Mouse (Mus musculus) stomach, embryonic 15.5 days (tissue): ENCODE measurements around the gene Celf6. TPM values are rescaled to one million over a fixed set of nuclear protein-coding genes. Genes with fewer than 3 reads are reported as not detected.

ENCODE experiments used
- ATAC-seq: fragments of 200-750 bp; cut with Nextera tagmentation; 2 replicates; pipeline ENCODE4 v1.8.0; 2017; ENCODE audit warnings: low read depth, moderate number of reproducible peaks, moderate TSS enrichment; ENCODE audit not compliant: insufficient read depth, low FRiP score
- H3K27ac ChIP-seq: fragments of 300-500 bp; sonication (generic); 2 replicates; pipeline ENCODE4 v1.5.1; 2015; ENCODE audit warnings: mild to moderate bottlenecking, inconsistent platforms
- H3K27me3 ChIP-seq: fragments of 300-500 bp; sonication (generic); replicated peaks from 2 replicates; pipeline ENCODE4 v1.6.1; 2015; ENCODE audit warnings: inconsistent platforms
- H3K36me3 ChIP-seq: fragments of 300-500 bp; sonication (generic); 2 replicates; pipeline ENCODE4 v1.6.1; 2015; ENCODE audit warnings: inconsistent platforms
- H3K4me1 ChIP-seq: fragments of 300-500 bp; sonication (generic); 2 replicates; pipeline ENCODE4 v1.6.1; 2015; ENCODE audit warnings: inconsistent platforms
- H3K4me2 ChIP-seq: fragments of 300-500 bp; sonication (generic); 2 replicates; pipeline ENCODE4 v1.6.1; 2015; ENCODE audit warnings: mild to moderate bottlenecking, inconsistent platforms
- H3K4me3 ChIP-seq: fragments of 300-500 bp; sonication (generic); replicated peaks from 2 replicates; pipeline ENCODE4 v1.5.1; 2015; ENCODE audit warnings: inconsistent platforms
- H3K9ac ChIP-seq: fragments of 300-500 bp; sonication (generic); 2 replicates; pipeline ENCODE4 v1.6.1; 2015; ENCODE audit warnings: inconsistent platforms
- H3K9me3 ChIP-seq: fragments of 300-500 bp; sonication (generic); 2 replicates; pipeline ENCODE4 v1.6.1; 2016; ENCODE audit warnings: inconsistent platforms
- WGBS: fragments of 180-500 bp; shearing (Covaris S2); methylation state at CpG from one replicate; pipeline ENCODE4 v1.1.7; 2015; 5-methylcytosine and 5-hydroxymethylcytosine counted together
- polyA plus RNA-seq: library from polyadenylated mRNA; unstranded; fragments of >200 nt; fragmentation: Nextera tagmentation; extraction: Ambion mirVana; gene quantifications from 2 replicates; pipeline ENCODE4 v1.2.1, GENCODE M21; 2015

Gene Celf6
- polyA plus RNA-seq, 1 experiment from 2014 or later: 4.5 TPM

GRCm38 (mm10) chr9:59550077-59550476 is 27.6 kb upstream of the Celf6 start:
- Histone ChIP-seq H3K9ac (no peak overlapping the region), H3K4me1 (no peaks in the 10 kb centered on the region), H3K36me3 (no peaks in the 10 kb centered on the region), H3K27ac (no peak overlapping the region), H3K4me3 (no peak overlapping the region), H3K27me3 (no peaks in the 10 kb centered on the region), H3K9me3 (no peaks in the 10 kb centered on the region), H3K4me2 (no peak overlapping the region)
- ATAC-seq: no peak
- 80% methylated on average over 4 of the region's 4 CpGs for WGBS

- H3K27me3 ChIP-seq: no peaks in the 10 kb centered on the region
- no peak overlapping the region for H3K27ac ChIP-seq
- H3K9me3 ChIP-seq: no peaks in the 10 kb centered on the region
- H3K4me3 ChIP-seq: no peak overlapping the region
- no peak overlapping the region for H3K4me2 ChIP-seq
- 68% methylated on average over 5 of the region's 5 CpGs for WGBS
- no peaks in the 10 kb centered on the region for H3K4me1 ChIP-seq
- H3K9ac ChIP-seq: no peak overlapping the region
- ATAC-seq: no peak
- no peaks in the 10 kb centered on the region for H3K36me3 ChIP-seq
These were observed 26.7 kb upstream of the Celf6 start for GRCm38 (mm10) chr9:59551017-59551416.

- 66% methylated on average over 3 of the region's 3 CpGs for whole genome bisulfite sequencing
- Histone ChIP-seq H3K4me3 (no peak overlapping the region), H3K9ac (no peak overlapping the region), H3K27me3 (no peaks in the 10 kb centered on the region), H3K27ac (no peak overlapping the region), H3K4me2 (no peak overlapping the region), H3K9me3 (no peaks in the 10 kb centered on the region), H3K36me3 (no peaks in the 10 kb centered on the region), H3K4me1 (no peaks in the 10 kb centered on the region)
- ATAC-seq: no peak
These were observed 26.1 kb upstream of the Celf6 start for GRCm38 (mm10) chr9:59551620-59552031.

- Histone ChIP-seq H3K27me3 (no peaks in the 10 kb centered on the region), H3K27ac (no peak overlapping the region), H3K4me2 (no peak overlapping the region), H3K9me3 (no peaks in the 10 kb centered on the region), H3K36me3 (0 out of 2 replicates have a peak, but pooled peaks cover 6% of the 10 kb centered on the region), H3K4me3 (no peak overlapping the region), H3K9ac (no peak overlapping the region), H3K4me1 (no peaks in the 10 kb centered on the region)
- no peak for ATAC-seq
- WGBS: 89% methylated on average over 5 of the region's 5 CpGs
These were observed 25.1 kb upstream of the Celf6 start for GRCm38 (mm10) chr9:59552610-59553009.

GRCm38 (mm10) chr9:59553719-59554118 is 24.0 kb upstream of the Celf6 start:
- Histone ChIP-seq H3K27me3 (no peaks in the 10 kb centered on the region), H3K4me2 (no peak overlapping the region), H3K4me1 (no peaks in the 10 kb centered on the region), H3K4me3 (no peak overlapping the region), H3K9me3 (no peaks in the 10 kb centered on the region), H3K36me3 (0 out of 2 replicates have a peak, but pooled peaks cover 6% of the 10 kb centered on the region), H3K9ac (no peak overlapping the region), H3K27ac (no peak overlapping the region)
- no peak for ATAC-seq
- WGBS: 75% methylated on average over 4 of the region's 4 CpGs

GRCm38 (mm10) chr9:59565600-59565999 is 12.1 kb upstream of the Celf6 start:
- Histone ChIP-seq H3K4me3 (no peak overlapping the region), H3K36me3 (peaks cover 16% of the 10 kb centered on the region; the same call in 1 of the 2 replicates), H3K4me1 (peaks cover 3% of the 10 kb centered on the region; the same call in 1 of the 2 replicates), H3K27ac (no peak overlapping the region), H3K4me2 (no peak overlapping the region), H3K27me3 (no peaks in the 10 kb centered on the region), H3K9ac (no peak overlapping the region), H3K9me3 (no peaks in the 10 kb centered on the region)
- ATAC-seq: no peak
- 25% methylated on average over 4 of the region's 4 CpGs for WGBS

- Histone ChIP-seq H3K9ac (no peak overlapping the region), H3K27me3 (no peaks in the 10 kb centered on the region), H3K4me2 (no peak overlapping the region), H3K36me3 (peaks cover 13% of the 10 kb centered on the region; the same call in 1 of the 2 replicates), H3K4me3 (no peak overlapping the region), H3K9me3 (no peaks in the 10 kb centered on the region), H3K4me1 (peaks cover 3% of the 10 kb centered on the region; the same call in 1 of the 2 replicates), H3K27ac (no peak overlapping the region)
- WGBS: 21% methylated on average over 6 of the region's 6 CpGs
- ATAC-seq: peak; percentile 31; the same call in 1 of the 2 replicates
These were observed 10.6 kb upstream of the Celf6 start for GRCm38 (mm10) chr9:59567111-59567510.

GRCm38 (mm10) chr9:59571852-59572251 is 5.9 kb upstream of the Celf6 start:
- H3K4me1 ChIP-seq: peaks cover 3% of the 10 kb centered on the region; the same call in 1 of the 2 replicates
- no peak overlapping the region for H3K9ac ChIP-seq
- no peaks in the 10 kb centered on the region for H3K27me3 ChIP-seq
- H3K36me3 ChIP-seq: no peaks in the 10 kb centered on the region
- H3K27ac ChIP-seq: no peak overlapping the region
- H3K4me3 ChIP-seq: no peak overlapping the region
- WGBS: 73% methylated on average over 2 of the region's 2 CpGs
- H3K9me3 ChIP-seq: no peaks in the 10 kb centered on the region
- no peak overlapping the region for H3K4me2 ChIP-seq
- no peak for ATAC-seq

- no peaks in the 10 kb centered on the region for H3K9me3 ChIP-seq
- H3K36me3 ChIP-seq: no peaks in the 10 kb centered on the region
- peaks cover 11% of the 10 kb centered on the region for H3K4me1 ChIP-seq
- H3K4me2 ChIP-seq: peak overlapping the region; percentile 80
- peak overlapping the region; percentile 42 for H3K4me3 ChIP-seq
- no peaks in the 10 kb centered on the region for H3K27me3 ChIP-seq
- no peak overlapping the region for H3K27ac ChIP-seq
- no peak for ATAC-seq
- no peak overlapping the region for H3K9ac ChIP-seq
- 12% methylated on average over 13 of the region's 13 CpGs for WGBS
These were observed 316 bp upstream of the Celf6 start for GRCm38 (mm10) chr9:59577401-59577800.

GRCm38 (mm10) chr9:59578505-59578867 is 769 bp downstream of the Celf6 start:
- Histone ChIP-seq H3K4me1 (peaks cover 11% of the 10 kb centered on the region), H3K36me3 (no peaks in the 10 kb centered on the region), H3K9ac (no peak overlapping the region), H3K4me2 (peak overlapping the region; percentile 80), H3K27me3 (no peaks in the 10 kb centered on the region), H3K9me3 (no peaks in the 10 kb centered on the region), H3K27ac (no peak overlapping the region), H3K4me3 (peak overlapping the region; percentile 42)
- 1% methylated on average over 20 of the region's 20 CpGs for WGBS
- ATAC-seq: peak; percentile 30

- H3K27me3 ChIP-seq: no peaks in the 10 kb centered on the region
These were observed 7.2 kb downstream of the Celf6 start for GRCm38 (mm10) chr9:59584871-59585308.

GRCm38 (mm10) chr9:59588252-59588651 is 10.5 kb downstream of the Celf6 start:
- no peaks in the 10 kb centered on the region for H3K27me3 ChIP-seq
- no peaks in the 10 kb centered on the region for H3K36me3 ChIP-seq
- WGBS: 67% methylated on average over 5 of the region's 5 CpGs
- no peak for ATAC-seq
- H3K9ac ChIP-seq: no peak overlapping the region
- H3K27ac ChIP-seq: no peak overlapping the region
- no peak overlapping the region for H3K4me3 ChIP-seq
- H3K4me1 ChIP-seq: no peaks in the 10 kb centered on the region
- no peak overlapping the region for H3K4me2 ChIP-seq
- H3K9me3 ChIP-seq: no peaks in the 10 kb centered on the region

More at GRCm38 (mm10) chr9:59584871-59585308, 7.2 kb downstream of the Celf6 start:
- H3K4me1 ChIP-seq: no peaks in the 10 kb centered on the region
- no peaks in the 10 kb centered on the region for H3K36me3 ChIP-seq
- peak overlapping the region; percentile 30 for H3K4me3 ChIP-seq
- H3K9me3 ChIP-seq: no peaks in the 10 kb centered on the region
- H3K9ac ChIP-seq: 0 out of 2 replicates have a peak overlapping the region, but pooled peaks have one; percentile 16
- peak overlapping the region; percentile 59 for H3K4me2 ChIP-seq
- no peak overlapping the region for H3K27ac ChIP-seq
- WGBS: 5% methylated on average over 13 of the region's 13 CpGs
- ATAC-seq: peak; percentile 70; the same call in 1 of the 2 replicates
